Mouse (Mus musculus) MEL (cell line): ENCODE results near the gene AC134908.4. TPM values are rescaled to one million over a fixed set of nuclear protein-coding genes. Genes with fewer than 3 reads are reported as not detected.

Source experiments
- DNase-seq: peaks from one replicate; pipeline ENCODE4 v3.0.0; 2011; ENCODE audit warnings: low read depth, low spot score
- H3K27ac ChIP-seq: 2 replicates; pipeline ENCODE4 v1.5.1; 2012; ENCODE audit warnings: low read depth, mild to moderate bottlenecking, control low read depth, low read length, moderate library complexity; ENCODE audit not compliant: control insufficient read depth
- H3K27me3 ChIP-seq, 2 experiments: fragments of 150-350 bp in 1 of 2; sonication (generic) in 1 of 2; 2 replicates each; pipeline ENCODE4 v1.6.1; 2012; ENCODE audit warnings: low read length in 2 of 2, mild to moderate bottlenecking in 2 of 2, improper control_type of control experiment in 1 of 2, moderate library complexity in 1 of 2; ENCODE audit not compliant: insufficient read depth in 2 of 2, control insufficient read depth in 1 of 2
- H3K36me3 ChIP-seq, 2 experiments: 2 replicates each; pipeline ENCODE4 v1.6.1; 2012 to 2014; ENCODE audit warnings: low read length in 2 of 2, improper control_type of control experiment in 1 of 2, inconsistent platforms in 1 of 2, mild to moderate bottlenecking in 1 of 2; ENCODE audit not compliant: insufficient read depth in 2 of 2, control insufficient read depth in 1 of 2
- H3K4me1 ChIP-seq, 2 experiments: fragments of 150-350 bp in 1 of 2; sonication (generic) in 1 of 2; 2 replicates each; pipeline ENCODE4 v1.6.1; 2012; ENCODE audit warnings: low read length in 2 of 2, improper control_type of control experiment in 1 of 2, mild to moderate bottlenecking in 1 of 2; ENCODE audit not compliant: insufficient read depth in 2 of 2, control insufficient read depth in 1 of 2
- H3K4me3 ChIP-seq, 2 experiments: fragments of 150-350 bp in 1 of 2; sonication (generic) in 1 of 2; 2 replicates each; pipeline ENCODE4 v1.5.1; 2012; ENCODE audit warnings: low read depth in 2 of 2, low read length in 2 of 2, mild to moderate bottlenecking in 2 of 2, moderate library complexity in 2 of 2, control low read depth in 1 of 2, improper control_type of control experiment in 1 of 2; ENCODE audit not compliant: control insufficient read depth in 1 of 2, insufficient read depth in 1 of 2
- H3K79me2 ChIP-seq: 2 replicates; pipeline ENCODE4 v1.6.1; 2012; ENCODE audit warnings: mild to moderate bottlenecking, low read length, moderate library complexity; ENCODE audit not compliant: control insufficient read depth, poor library complexity, insufficient read depth
- H3K9ac ChIP-seq: 2 replicates; pipeline ENCODE4 v1.6.1; 2012; ENCODE audit warnings: low read depth, mild to moderate bottlenecking, control low read depth, low read length, moderate library complexity; ENCODE audit not compliant: control insufficient read depth, poor library complexity, severe bottlenecking
- H3K9me3 ChIP-seq: fragments of 150-350 bp; sonication (generic); replicated peaks from 2 replicates; pipeline ENCODE4 v1.6.1; 2012; ENCODE audit warnings: mild to moderate bottlenecking, low read length, improper control_type of control experiment, moderate library complexity; ENCODE audit not compliant: insufficient read depth
- BHLHE40 ChIP-seq: IDR thresholded peaks from 2 replicates; pipeline ENCODE4 v1.6.1; 2012; ENCODE audit warnings: low read depth, mild to moderate bottlenecking, inconsistent platforms, low read length, improper control_type of control experiment, borderline replicate concordance
- CHD2 ChIP-seq: IDR thresholded peaks from 2 replicates; pipeline ENCODE4 v1.6.1; 2011; ENCODE audit warnings: low read length, improper control_type of control experiment
- CTCF ChIP-seq, 3 experiments: IDR thresholded peaks in 2 of 3; conservative IDR thresholded peaks in 1 of 3; 2 replicates each; pipeline ENCODE4 v1.5.1; 2011 to 2012; ENCODE audit warnings: low read length in 3 of 3, low read depth in 2 of 3, mild to moderate bottlenecking in 2 of 3, improper control_type of control experiment in 1 of 3, inconsistent platforms in 1 of 3, mixed read lengths in 1 of 3, moderate library complexity in 1 of 3; ENCODE audit not compliant: control insufficient read depth in 1 of 3, insufficient read depth in 1 of 3, poor library complexity in 1 of 3, severe bottlenecking in 1 of 3
- ELF1 ChIP-seq: IDR thresholded peaks from 2 replicates; pipeline ENCODE4 v1.6.1; 2014; ENCODE audit warnings: low read depth, mild to moderate bottlenecking, inconsistent platforms, low read length, improper control_type of control experiment, moderate library complexity
- EP300 ChIP-seq, 2 experiments: IDR thresholded peaks; 2 replicates each; pipeline ENCODE4 v1.6.1; 2011; ENCODE audit warnings: improper control_type of control experiment in 2 of 2, low read length in 2 of 2, low read depth in 1 of 2, mild to moderate bottlenecking in 1 of 2
- GABPA ChIP-seq: IDR thresholded peaks from 2 replicates; pipeline ENCODE4 v1.6.1; 2012; ENCODE audit warnings: low read depth, mild to moderate bottlenecking, inconsistent platforms, low read length, improper control_type of control experiment, moderate library complexity
- GATA1 ChIP-seq: IDR thresholded peaks from 2 replicates; pipeline ENCODE4 v1.6.1; 2011; ENCODE audit warnings: low read depth, low read length, improper control_type of control experiment
- HCFC1 ChIP-seq: IDR thresholded peaks from 2 replicates; pipeline ENCODE4 v1.6.1; 2012; ENCODE audit warnings: low read depth, mild to moderate bottlenecking, inconsistent platforms, low read length, improper control_type of control experiment, moderate library complexity
- MAX ChIP-seq: IDR thresholded peaks from 2 replicates; pipeline ENCODE4 v1.6.1; 2011; ENCODE audit warnings: low read length, improper control_type of control experiment
- MAZ ChIP-seq: IDR thresholded peaks from 2 replicates; pipeline ENCODE4 v1.6.1; 2012; ENCODE audit warnings: low read depth, mild to moderate bottlenecking, inconsistent platforms, low read length, improper control_type of control experiment
- MXI1 ChIP-seq: IDR thresholded peaks from 2 replicates; pipeline ENCODE4 v1.6.1; 2011; ENCODE audit warnings: mild to moderate bottlenecking, low read depth, low read length, improper control_type of control experiment
- MYB ChIP-seq: IDR thresholded peaks from 2 replicates; pipeline ENCODE4 v1.6.1; 2011; ENCODE audit warnings: mild to moderate bottlenecking, low read depth, low read length, improper control_type of control experiment
- MYC ChIP-seq: IDR thresholded peaks from 2 replicates; pipeline ENCODE4 v1.6.1; 2011; ENCODE audit warnings: low read depth, mild to moderate bottlenecking, low read length, improper control_type of control experiment, moderate library complexity
- NELFE ChIP-seq: IDR thresholded peaks from 2 replicates; pipeline ENCODE4 v1.6.1; 2011; ENCODE audit warnings: low read depth, low read length, improper control_type of control experiment
- NRF1 ChIP-seq: IDR thresholded peaks from 2 replicates; pipeline ENCODE4 v1.6.1; 2014; ENCODE audit warnings: low read depth, mild to moderate bottlenecking, inconsistent platforms, low read length, improper control_type of control experiment, moderate library complexity; ENCODE audit not compliant: poor library complexity, insufficient read depth, severe bottlenecking
- POLR2A ChIP-seq, 2 experiments: IDR thresholded peaks; 2 replicates each; pipeline ENCODE4 v1.6.1; 2011 to 2012; ENCODE audit warnings: low read length in 2 of 2, mild to moderate bottlenecking in 2 of 2, control low read depth in 1 of 2, improper control_type of control experiment in 1 of 2, low read depth in 1 of 2, moderate library complexity in 1 of 2; ENCODE audit not compliant: control insufficient read depth in 1 of 2, insufficient read depth in 1 of 2, poor library complexity in 1 of 2
- POLR2AphosphoS2 ChIP-seq: IDR thresholded peaks from 2 replicates; pipeline ENCODE4 v1.6.1; 2011; ENCODE audit warnings: low read length, improper control_type of control experiment
- POLR2AphosphoS5 ChIP-seq: IDR thresholded peaks from 2 replicates; pipeline ENCODE4 v1.6.1; 2012; ENCODE audit warnings: low read depth, borderline replicate concordance, mild to moderate bottlenecking, inconsistent platforms, low read length, moderate library complexity, mixed read lengths
- RAD21 ChIP-seq: IDR thresholded peaks from 2 replicates; pipeline ENCODE4 v1.6.1; 2011; ENCODE audit warnings: mild to moderate bottlenecking, low read depth, low read length, improper control_type of control experiment
- RCOR1 ChIP-seq: IDR thresholded peaks from 2 replicates; pipeline ENCODE4 v1.6.1; 2012; ENCODE audit warnings: low read depth, mild to moderate bottlenecking, inconsistent platforms, low read length, improper control_type of control experiment
- SIN3A ChIP-seq: IDR thresholded peaks from 2 replicates; pipeline ENCODE4 v1.6.1; 2012; ENCODE audit warnings: low read length, improper control_type of control experiment, inconsistent platforms
- SMC3 ChIP-seq: IDR thresholded peaks from 2 replicates; pipeline ENCODE4 v1.6.1; 2011; ENCODE audit warnings: low read depth, low read length, improper control_type of control experiment
- TAL1 ChIP-seq: IDR thresholded peaks from 2 replicates; pipeline ENCODE4 v1.6.1; 2012; ENCODE audit warnings: mild to moderate bottlenecking, inconsistent platforms, low read length, moderate library complexity, mixed read lengths
- TBP ChIP-seq: IDR thresholded peaks from 2 replicates; pipeline ENCODE4 v1.8.0; 2011; ENCODE audit warnings: low read depth, low read length, improper control_type of control experiment
- TCF12 ChIP-seq: IDR thresholded peaks from 2 replicates; pipeline ENCODE4 v1.6.1; 2014; ENCODE audit warnings: low read depth, mild to moderate bottlenecking, inconsistent platforms, low read length, improper control_type of control experiment, moderate library complexity
- USF1 ChIP-seq: IDR thresholded peaks from 2 replicates; pipeline ENCODE4 v1.6.1; 2014; ENCODE audit warnings: low read depth, mild to moderate bottlenecking, inconsistent platforms, low read length, improper control_type of control experiment, moderate library complexity
- ZC3H11A ChIP-seq: IDR thresholded peaks from 2 replicates; pipeline ENCODE4 v1.6.1; 2012; ENCODE audit warnings: low read depth, mild to moderate bottlenecking, inconsistent platforms, low read length, improper control_type of control experiment
- ZKSCAN1 ChIP-seq: IDR thresholded peaks from 2 replicates; pipeline ENCODE4 v1.6.1; 2012; ENCODE audit warnings: low read depth, mild to moderate bottlenecking, inconsistent platforms, low read length, improper control_type of control experiment, moderate library complexity
- ZNF384 ChIP-seq: IDR thresholded peaks from 2 replicates; pipeline ENCODE4 v1.6.1; 2012; ENCODE audit warnings: low read depth, mild to moderate bottlenecking, inconsistent platforms, low read length, improper control_type of control experiment
- polyA plus RNA-seq, 2 experiments: library from polyadenylated mRNA; stranded (reverse) in 1 of 2; unstranded in 1 of 2; fragments of >175 nt in 1 of 2; fragments of >200 nt in 1 of 2; gene quantifications; 2 replicates each; pipeline versions ENCODE4 v1.2.1 to v1.2.4; 2012; ENCODE audit warnings: low replicate concordance in 2 of 2, low read depth in 1 of 2; ENCODE audit not compliant: insufficient read length in 2 of 2, insufficient read depth in 1 of 2, missing spikeins in 1 of 2
- total RNA-seq: library from RNA; depleted of rRNA; stranded (reverse); fragments of 300-350 nt; gene quantifications from 2 replicates; pipeline ENCODE4 v1.2.3, GENCODE M21; 2012

Gene AC134908.4
- total and polyA plus RNA-seq, 3 experiments: 0.92 TPM; not detected in 2

- no peaks in the 10 kb centered on the region for H3K79me2 ChIP-seq
- TF ChIP-seq MYC: no peak
- TF ChIP-seq TBP: no peak
- no peak for TF ChIP-seq POLR2A (IDR thresholded peaks at IDR 0.05; ENCODE audit: control insufficient read depth in 1 of 2, insufficient read depth in 1 of 2, low read depth in 1 of 2, low read length in 2 of 2, poor library complexity in 1 of 2)
- TF ChIP-seq ZKSCAN1: no peak
- TF ChIP-seq ZNF384: no peak
- TF ChIP-seq POLR2AphosphoS2: no peak
- TF ChIP-seq NRF1: no peak
- TF ChIP-seq MAZ: no peak
- TF ChIP-seq TAL1: no peak
- no peak for TF ChIP-seq ZC3H11A
- no peak for TF ChIP-seq RAD21
- no peak for TF ChIP-seq GATA1
- no peak for TF ChIP-seq TCF12
- TF ChIP-seq MYB: no peak
- no peak for TF ChIP-seq SMC3
- TF ChIP-seq USF1: no peak
- TF ChIP-seq GABPA: no peak
- no peak for TF ChIP-seq MAX
- no peak for TF ChIP-seq ELF1
- H3K4me3 ChIP-seq: no peak overlapping the region
- peaks cover 0 to 8% of the 10 kb centered on the region in 2 experiments; a peak in 1 of 4 replicates for H3K4me1 ChIP-seq
- peaks cover 3 to 5% of the 10 kb centered on the region in 2 experiments; a peak in 1 of 4 replicates for H3K27me3 ChIP-seq
- no peak overlapping the region for H3K9ac ChIP-seq
- DNase-seq: no peak
- no peaks in the 10 kb centered on the region for H3K36me3 ChIP-seq
- H3K9me3 ChIP-seq: no peaks in the 10 kb centered on the region
- H3K27ac ChIP-seq: no peak overlapping the region
Measured at GRCm38 (mm10) chr17:25802825-25803517, 7.5 kb upstream of the AC134908.4 start.

- Histone ChIP-seq H3K27ac (no peak overlapping the region), H3K9me3 (no peaks in the 10 kb centered on the region), H3K9ac (0 out of 2 replicates have a peak overlapping the region, but pooled peaks have one; percentile 20), H3K79me2 (peaks cover 8% of the 10 kb centered on the region), H3K4me3 (no peak overlapping the region), H3K27me3 (peaks cover 3 to 5% of the 10 kb centered on the region in 2 experiments; a peak in 1 of 4 replicates), H3K36me3 (peaks cover 0 to 4% of the 10 kb centered on the region in 2 experiments; a peak in 1 of 4 replicates), H3K4me1 (peaks cover 0 to 7% of the 10 kb centered on the region in 2 experiments; a peak in 1 of 4 replicates)
- DNase-seq: peak; percentile 86
- no peak for TF ChIP-seq NELFE
- TF ChIP-seq ZKSCAN1: no peak
- TF ChIP-seq RCOR1: no peak
- TF ChIP-seq MAX: no peak
- TF ChIP-seq CHD2: no peak
- TF ChIP-seq ELF1: peak; percentile 67
- TF ChIP-seq MAZ: no peak; the same call in 1 of the 2 replicates
- TF ChIP-seq MXI1: 0 out of 2 replicates have a peak, but pooled peaks have one; percentile 48
- peak; percentile 63 for TF ChIP-seq HCFC1
- TF ChIP-seq SMC3: peak; percentile 92
- TF ChIP-seq BHLHE40: peak; percentile 42; the same call in 1 of the 2 replicates
- peak; percentile 75; the same call in 1 of the 2 replicates for TF ChIP-seq SIN3A
- no peak for TF ChIP-seq GATA1
- peak in 2 of 3 experiments; percentile 85 to 89 for TF ChIP-seq CTCF (IDR thresholded peaks at IDR 0.05 in 2 of 3, conservative IDR thresholded peaks at IDR 0.05 in 1 of 3; ENCODE audit: control insufficient read depth in 1 of 3, insufficient read depth in 1 of 3, low read depth in 2 of 3, low read length in 3 of 3, poor library complexity in 1 of 3, severe bottlenecking in 1 of 3)
- TF ChIP-seq EP300 (IDR thresholded peaks at IDR 0.05; ENCODE audit: low read depth in 1 of 2, low read length in 2 of 2): no peak
- 0 out of 2 replicates have a peak, but pooled peaks have one; percentile 22 for TF ChIP-seq NRF1
- no peak for TF ChIP-seq MYB
- no peak for TF ChIP-seq POLR2AphosphoS5
- TF ChIP-seq ZC3H11A: peak; percentile 95
Measured at GRCm38 (mm10) chr17:25801029-25801428, 5.6 kb upstream of the AC134908.4 start.
